Mouse (Mus musculus): ENCODE measurements around the gene Slc25a39.
"Not testable (repeated sequence)": the region's sequence is repeated elsewhere in the genome, so short reads cannot be mapped to it uniquely, and the experiment has no call there.

- not testable (repeated sequence) for TF ChIP-seq POLR2A (IDR thresholded peaks at IDR 0.05; ENCODE audit: control insufficient read depth in 1 of 2, insufficient read depth in 1 of 2, low read depth in 1 of 2, low read length in 2 of 2, poor library complexity in 1 of 2); MAZ (IDR thresholded peaks at IDR 0.05; ENCODE audit: low read depth, low read length); CTCF (IDR thresholded peaks at IDR 0.05 in 2 of 3, conservative IDR thresholded peaks at IDR 0.05 in 1 of 3; ENCODE audit: control insufficient read depth in 1 of 3, insufficient read depth in 1 of 3, low read depth in 2 of 3, low read length in 3 of 3, poor library complexity in 1 of 3, severe bottlenecking in 1 of 3); SMC3 (IDR thresholded peaks at IDR 0.05; ENCODE audit: low read depth, low read length); HCFC1 (IDR thresholded peaks at IDR 0.05; ENCODE audit: low read depth, low read length); NELFE (IDR thresholded peaks at IDR 0.05; ENCODE audit: low read depth, low read length)
- TF ChIP-seq ZNF384 (IDR thresholded peaks at IDR 0.05; ENCODE audit: low read depth, low read length), result peak; percentile 65; the same call in 1 of the 2 replicates
Observed at GRCm38 (mm10) chr11:102410345-102410744, 2.6 kb upstream of the Slc25a39 start.

Data from MEL (cell line).